Mouse (Mus musculus): ENCODE data around the gene Rpl9-ps1.

The Rpl9-ps1 gene

DNA sequence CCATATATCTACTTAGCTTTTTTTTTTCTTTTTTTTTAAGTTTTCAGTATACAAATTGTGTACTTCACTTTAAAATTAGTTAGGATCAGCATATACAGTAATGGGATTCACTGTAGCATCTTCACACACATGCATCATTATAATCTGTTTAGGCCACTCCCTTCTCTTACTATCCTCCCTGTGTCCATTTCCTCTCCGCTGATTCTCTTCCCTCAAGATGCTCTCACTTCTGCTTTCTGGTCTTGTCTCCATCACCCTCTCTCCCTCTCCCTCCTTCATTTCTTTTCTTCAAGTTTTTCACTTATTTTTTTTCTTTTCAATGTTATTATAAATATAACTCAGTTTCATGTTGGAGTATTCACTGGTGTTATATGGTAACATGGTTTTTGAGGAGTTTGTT is 26.4 kb downstream of the Rpl9-ps1 start:
- DNase-seq (ENCODE audit: low spot score) = no peak

DNA sequence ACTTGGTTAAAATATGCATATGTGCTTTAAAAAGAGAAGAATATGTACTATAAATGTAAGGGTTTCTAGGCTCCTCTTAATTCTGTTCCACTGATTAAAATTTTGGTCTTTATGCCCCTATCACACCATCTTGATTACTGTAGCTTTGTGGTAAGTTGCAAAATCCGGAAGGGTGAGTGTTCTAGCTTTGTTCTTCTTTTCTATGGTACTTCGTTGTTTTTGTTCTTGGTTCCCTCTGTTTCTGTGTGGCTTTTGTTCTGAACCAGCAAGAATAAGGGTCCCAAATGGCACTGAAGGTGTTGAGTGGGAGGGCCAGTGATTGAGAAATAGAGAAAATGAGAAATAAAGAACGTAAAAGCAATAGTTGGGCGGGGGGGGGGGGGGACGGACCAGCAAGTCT is 27.2 kb downstream of the Rpl9-ps1 start:
- DNase-seq (ENCODE audit: low spot score) = no peak

DNA sequence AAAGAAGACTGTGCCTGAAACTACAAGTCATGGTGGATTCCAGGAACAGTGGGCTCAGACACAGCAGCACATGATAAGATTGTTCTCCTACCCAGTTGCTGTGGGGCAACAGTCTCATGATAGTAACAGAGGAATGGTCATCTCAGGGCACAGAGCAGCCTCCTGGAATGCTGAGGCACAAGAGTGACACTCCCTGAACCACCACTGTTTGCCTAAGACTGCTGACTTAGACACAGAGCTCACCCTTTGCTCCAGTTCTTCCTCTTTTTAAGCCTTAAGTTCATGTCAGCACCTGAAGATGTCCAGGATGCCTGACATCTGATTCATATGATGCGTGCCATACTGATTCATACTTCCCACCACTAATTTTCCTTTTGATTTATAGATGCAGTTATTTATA is 28.8 kb downstream of the Rpl9-ps1 start:
- no peak for DNase-seq (ENCODE audit: low spot score)

- no peak for DNase-seq (ENCODE audit: low spot score)
Observed at GRCm38 (mm10) chr11:83610900-83611299, 34.5 kb downstream of the Rpl9-ps1 start.

DNA sequence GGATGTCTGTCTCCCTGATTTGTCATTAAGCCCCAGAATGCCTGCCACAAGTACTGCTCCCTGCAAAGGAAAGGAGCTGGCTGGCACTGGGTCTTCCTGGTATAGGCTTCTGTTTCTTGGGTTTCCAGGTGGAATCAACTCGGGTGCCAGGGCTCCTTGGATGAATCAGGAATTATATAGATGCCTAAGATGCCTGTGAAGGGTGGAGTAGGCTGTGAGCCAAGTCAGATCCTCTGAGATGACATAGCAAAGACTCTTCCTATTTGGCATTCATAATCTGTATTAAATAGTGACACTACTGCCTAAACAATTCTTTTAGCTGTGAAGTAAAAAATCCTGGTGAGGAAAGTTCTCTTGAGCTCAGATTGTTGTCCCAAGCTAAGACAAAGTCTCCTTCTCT is 39.0 kb downstream of the Rpl9-ps1 start:
- no peak for DNase-seq (ENCODE audit: low spot score)

DNA sequence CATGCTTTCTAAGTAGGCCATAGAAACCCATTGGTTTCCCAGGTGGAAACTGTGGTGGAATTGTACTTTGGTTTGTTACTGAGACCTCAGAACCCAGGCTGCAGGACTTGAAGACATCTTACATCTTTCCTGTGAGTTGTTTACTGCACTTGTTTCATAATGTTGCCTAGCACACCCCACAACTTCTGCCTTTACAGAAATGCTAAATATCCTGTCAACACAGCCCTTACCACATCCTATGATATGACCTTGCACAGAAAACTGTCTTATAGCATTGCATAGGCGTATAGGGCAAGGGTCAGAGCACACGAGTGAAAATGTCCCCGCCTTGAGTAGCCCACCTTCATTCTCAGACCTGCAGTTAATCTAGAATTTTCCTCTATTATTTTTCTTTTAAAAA is 39.9 kb downstream of the Rpl9-ps1 start:
- no peak for DNase-seq (ENCODE audit: low spot score)

- no peak for DNase-seq (ENCODE audit: low spot score)
Observed at GRCm38 (mm10) chr11:83604698-83605097, 40.7 kb downstream of the Rpl9-ps1 start.

GRCm38 (mm10) chr11:83603399-83603798 is 42.0 kb downstream of the Rpl9-ps1 start:
- DNase-seq (ENCODE audit: low spot score) = no peak

DNA sequence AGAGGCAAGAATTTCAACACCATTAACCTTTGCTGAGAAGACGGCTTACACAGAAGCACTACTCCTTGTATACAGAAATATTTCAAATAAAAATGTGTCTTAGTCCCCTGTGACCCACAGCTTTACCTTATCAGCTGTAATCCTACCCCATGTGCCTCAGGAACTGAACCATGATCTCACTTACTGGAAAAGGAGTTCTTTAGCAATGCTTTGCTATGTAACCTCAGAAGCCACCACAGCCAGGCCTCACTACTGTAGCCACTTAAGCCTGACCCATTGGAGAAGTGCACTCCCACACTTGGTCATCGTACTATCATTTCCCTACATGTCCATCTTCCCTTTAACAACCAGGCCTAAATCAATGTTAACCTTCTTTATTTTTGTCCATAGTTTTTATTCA is 44.8 kb downstream of the Rpl9-ps1 start:
- DNase-seq (ENCODE audit: low spot score) = no peak

GRCm38 (mm10) chr11:83598991-83599390 is 46.4 kb downstream of the Rpl9-ps1 start:
- no peak for DNase-seq (ENCODE audit: low spot score)

- no peak for DNase-seq (ENCODE audit: low spot score)
Observed at GRCm38 (mm10) chr11:83598207-83598837, 47.1 kb downstream of the Rpl9-ps1 start.

GRCm38 (mm10) chr11:83597796-83598195 is 47.6 kb downstream of the Rpl9-ps1 start:
- no peak for DNase-seq (ENCODE audit: low spot score)

- no peak for DNase-seq (ENCODE audit: low spot score)
Observed at GRCm38 (mm10) chr11:83595669-83596455, 49.6 kb downstream of the Rpl9-ps1 start.
